Mouse (Mus musculus) embryonic stem cell, embryonic (primary cell): ENCODE results near the gene Rybp.

Experiments used
- CTCF ChIA-PET, 4 experiments: fragments of 300-600 bp in 2 of 4; fragments of 350-600 bp in 2 of 4; sonication (Branson Sonifier 250); formaldehyde crosslinking; loops; one replicate each; lab custom pipeline; 2022; ENCODE audit warnings: inconsistent platforms in 2 of 4; lab: Charles Lee
- POLR2A ChIA-PET, 4 experiments: fragments of 300-600 bp in 2 of 4; fragments of 350-600 bp in 2 of 4; sonication (Branson Sonifier 250); formaldehyde crosslinking; loops; one replicate each; lab custom pipeline; 2022; ENCODE audit warnings: antibody characterized with exemption in 4 of 4, inconsistent platforms in 1 of 4; lab: Charles Lee

The Rybp gene

GRCm38 (mm10) chr6:100188883-100189743, 98.2 kb downstream of the Rybp start:
- CTCF ChIA-PET: no interaction called here
- POLR2A ChIA-PET: interaction anchor here in 3 of 4 experiments (0.6 to 3.4 kb wide), 10 partner anchors 9 to 338 kb away, joined by 3 to 23 read pairs (median 4); no protein-coding TSS in a partner anchor

- CTCF ChIA-PET: no interaction called here
- POLR2A ChIA-PET: interaction anchor here in 3 of 4 experiments (0.5 to 1.9 kb wide), 6 partner anchors 8 to 311 kb away, joined by 3 to 10 read pairs (median 3); no protein-coding TSS in a partner anchor
These were observed 99.5 kb downstream of the Rybp start for GRCm38 (mm10) chr6:100187821-100188220.

GRCm38 (mm10) chr6:100186789-100187188, 100.5 kb downstream of the Rybp start:
- ChIA-PET POLR2A (interaction anchor here (0.6 to 3.1 kb wide), 12 partner anchors 9 to 1141 kb away, joined by 3 to 10 read pairs (median 4); no protein-coding TSS in a partner anchor), CTCF (interaction anchor here in 1 of 4 experiments (0.5 kb wide), 1 partner anchor 982 kb away, joined by 3 read pairs; no protein-coding TSS in a partner anchor)

- ChIA-PET CTCF (no interaction called here), POLR2A (interaction anchor here in 2 of 4 experiments (0.8 to 3.1 kb wide), 4 partner anchors 9 to 22 kb away, joined by 3 to 7 read pairs (median 4); no protein-coding TSS in a partner anchor)
These were observed 101.8 kb downstream of the Rybp start for GRCm38 (mm10) chr6:100185524-100185923.

- ChIA-PET POLR2A (interaction anchor here in 2 of 4 experiments (1.2 to 1.5 kb wide), 3 partner anchors 10 to 20 kb away, joined by 3 to 4 read pairs (median 3); no protein-coding TSS in a partner anchor), CTCF (interaction anchor here in 2 of 4 experiments (0.6 to 0.7 kb wide), 2 partner anchors 16 to 183 kb away, joined by 3 read pairs; no protein-coding TSS in a partner anchor)
These were observed 103.9 kb downstream of the Rybp start for GRCm38 (mm10) chr6:100183344-100183743.

- ChIA-PET POLR2A (interaction anchor here (0.6 to 3.2 kb wide), 44 partner anchors 9 to 276 kb away, joined by 3 to 23 read pairs (median 4); no protein-coding TSS in a partner anchor), CTCF (interaction anchor here (0.5 to 1.3 kb wide), 5 partner anchors 22 to 316 kb away, joined by 3 to 7 read pairs (median 4); no protein-coding TSS in a partner anchor)
These were observed 106.4 kb downstream of the Rybp start for GRCm38 (mm10) chr6:100180883-100181262.

- ChIA-PET CTCF (interaction anchor here (0.5 to 1.3 kb wide), 4 partner anchors 116 to 315 kb away, joined by 4 to 7 read pairs (median 4); no protein-coding TSS in a partner anchor), POLR2A (interaction anchor here (0.6 to 3.2 kb wide), 37 partner anchors 8 to 213 kb away, joined by 3 to 23 read pairs (median 4); no protein-coding TSS in a partner anchor)
These were observed 106.9 kb downstream of the Rybp start for GRCm38 (mm10) chr6:100180213-100180882.

- POLR2A ChIA-PET: interaction anchor here in 2 of 4 experiments (1.2 to 3.2 kb wide), 2 partner anchors 11 to 18 kb away, joined by 3 to 23 read pairs; no protein-coding TSS in a partner anchor
- CTCF ChIA-PET: interaction anchor here in 1 of 4 experiments (0.7 kb wide), 1 partner anchor 36 kb away, joined by 3 read pairs; no protein-coding TSS in a partner anchor
These were observed 108.5 kb downstream of the Rybp start for GRCm38 (mm10) chr6:100178830-100179229.
